Mouse (Mus musculus): Measurements from ENCODE around the gene Men1. TPM values are rescaled to one million over a fixed set of nuclear protein-coding genes. Genes with fewer than 3 reads are reported as not detected.

Men1 gene
- polyA plus RNA-seq, 1 experiment, result 143 TPM

DNA sequence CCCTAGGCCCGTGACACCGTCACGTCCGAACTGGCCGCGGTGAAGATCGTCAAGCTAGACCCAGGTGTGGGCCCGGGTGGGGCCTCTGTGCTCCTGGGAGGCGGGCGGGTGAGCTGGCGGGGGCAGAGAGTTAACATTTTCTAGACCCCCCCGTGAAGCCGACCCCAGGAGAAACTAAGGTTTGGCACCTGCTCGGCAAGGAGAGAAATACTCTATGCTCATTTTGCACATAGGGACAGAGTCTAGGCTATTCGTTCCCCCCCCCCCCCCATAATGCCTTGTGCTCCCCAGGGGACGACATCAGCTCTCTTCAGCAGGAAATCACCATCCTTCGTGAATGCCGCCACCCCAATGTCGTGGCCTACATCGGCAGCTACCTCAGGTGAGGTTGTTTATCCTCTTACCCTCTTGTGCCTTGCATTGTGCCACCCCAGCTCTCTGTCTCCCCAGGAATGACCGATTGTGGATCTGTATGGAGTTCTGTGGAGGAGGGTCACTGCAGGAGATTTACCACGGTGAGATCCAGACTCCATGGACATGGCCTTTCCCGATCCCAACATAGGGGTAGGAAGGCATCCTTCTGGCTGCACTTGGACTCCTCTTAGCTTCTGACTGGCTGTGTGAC is 6.8 kb downstream of the Men1 start:
- H3K27ac ChIP-seq (ENCODE audit: control insufficient read depth, insufficient read depth, low read length), result peak overlapping the region; percentile 83
- DNase-seq, result no peak
- peaks cover 39% of the 10 kb centered on the region for H3K4me1 ChIP-seq (replicated peaks; ENCODE audit: control insufficient read depth, insufficient read depth, low read length)
- peaks cover 12% of the 10 kb centered on the region for H3K36me3 ChIP-seq (ENCODE audit: control insufficient read depth, insufficient read depth, low read length)
- no peaks in the 10 kb centered on the region for H3K27me3 ChIP-seq (ENCODE audit: control insufficient read depth, insufficient read depth, low read length)
- WGBS, result 3% methylated on average over 23 of the region's 23 CpGs
- TF ChIP-seq POLR2A (IDR thresholded peaks at IDR 0.05; ENCODE audit: control insufficient read depth, extremely low read depth, insufficient read depth, low read length, poor library complexity) (no peak), CTCF (IDR thresholded peaks at IDR 0.05; ENCODE audit: borderline replicate concordance, control insufficient read depth, extremely low read depth, insufficient read depth, low read length, poor library complexity) (no peak)
- H3K4me3 ChIP-seq (ENCODE audit: control insufficient read depth, insufficient read depth, low read length), result peak overlapping the region; percentile 80

DNA sequence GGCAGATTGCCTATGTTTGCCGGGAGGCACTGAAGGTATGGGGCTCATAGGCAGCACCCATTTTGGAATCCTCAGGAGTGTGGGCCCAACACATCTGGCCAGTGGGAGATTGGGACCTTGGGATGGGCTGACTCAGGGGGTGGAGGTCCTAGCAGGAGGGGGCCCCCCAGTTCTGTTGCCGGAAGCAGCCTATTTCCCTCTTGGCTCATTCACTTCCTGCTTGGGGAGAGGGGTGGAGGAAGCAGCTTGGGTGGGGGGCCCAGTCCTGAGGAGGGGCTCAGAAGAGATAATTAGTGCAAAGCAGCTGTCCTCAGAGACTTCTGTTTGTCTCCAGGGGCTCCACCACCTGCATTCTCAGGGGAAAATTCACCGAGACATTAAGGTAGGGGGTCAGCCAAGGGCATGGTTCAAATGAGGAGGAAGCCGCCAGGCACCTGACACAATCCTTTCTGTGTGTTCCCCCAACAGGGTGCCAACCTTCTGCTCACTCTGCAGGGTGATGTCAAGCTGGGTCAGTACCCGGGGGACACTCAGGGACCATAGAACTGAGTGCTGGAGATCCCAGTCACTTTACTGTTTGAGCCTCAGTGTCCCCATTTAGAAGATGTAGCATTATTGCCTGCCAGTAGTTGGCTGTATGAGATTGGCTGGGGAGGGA is 7.6 kb downstream of the Men1 start:
- TF ChIP-seq POLR2A (IDR thresholded peaks at IDR 0.05; ENCODE audit: control insufficient read depth, extremely low read depth, insufficient read depth, low read length, poor library complexity) (peak; percentile 25; the same call in 1 of the 2 replicates), CTCF (IDR thresholded peaks at IDR 0.05; ENCODE audit: borderline replicate concordance, control insufficient read depth, extremely low read depth, insufficient read depth, low read length, poor library complexity) (no peak)
- peaks cover 34% of the 10 kb centered on the region for H3K4me1 ChIP-seq (replicated peaks; ENCODE audit: control insufficient read depth, insufficient read depth, low read length)
- peak overlapping the region; percentile 83 for H3K27ac ChIP-seq (ENCODE audit: control insufficient read depth, insufficient read depth, low read length)
- peak overlapping the region; percentile 80 for H3K4me3 ChIP-seq (ENCODE audit: control insufficient read depth, insufficient read depth, low read length)
- no peaks in the 10 kb centered on the region for H3K27me3 ChIP-seq (ENCODE audit: control insufficient read depth, insufficient read depth, low read length)
- DNase-seq, result peak; percentile 68
- 34% methylated on average over 5 of the region's 5 CpGs for WGBS
- peaks cover 21% of the 10 kb centered on the region for H3K36me3 ChIP-seq (ENCODE audit: control insufficient read depth, insufficient read depth, low read length)

DNA sequence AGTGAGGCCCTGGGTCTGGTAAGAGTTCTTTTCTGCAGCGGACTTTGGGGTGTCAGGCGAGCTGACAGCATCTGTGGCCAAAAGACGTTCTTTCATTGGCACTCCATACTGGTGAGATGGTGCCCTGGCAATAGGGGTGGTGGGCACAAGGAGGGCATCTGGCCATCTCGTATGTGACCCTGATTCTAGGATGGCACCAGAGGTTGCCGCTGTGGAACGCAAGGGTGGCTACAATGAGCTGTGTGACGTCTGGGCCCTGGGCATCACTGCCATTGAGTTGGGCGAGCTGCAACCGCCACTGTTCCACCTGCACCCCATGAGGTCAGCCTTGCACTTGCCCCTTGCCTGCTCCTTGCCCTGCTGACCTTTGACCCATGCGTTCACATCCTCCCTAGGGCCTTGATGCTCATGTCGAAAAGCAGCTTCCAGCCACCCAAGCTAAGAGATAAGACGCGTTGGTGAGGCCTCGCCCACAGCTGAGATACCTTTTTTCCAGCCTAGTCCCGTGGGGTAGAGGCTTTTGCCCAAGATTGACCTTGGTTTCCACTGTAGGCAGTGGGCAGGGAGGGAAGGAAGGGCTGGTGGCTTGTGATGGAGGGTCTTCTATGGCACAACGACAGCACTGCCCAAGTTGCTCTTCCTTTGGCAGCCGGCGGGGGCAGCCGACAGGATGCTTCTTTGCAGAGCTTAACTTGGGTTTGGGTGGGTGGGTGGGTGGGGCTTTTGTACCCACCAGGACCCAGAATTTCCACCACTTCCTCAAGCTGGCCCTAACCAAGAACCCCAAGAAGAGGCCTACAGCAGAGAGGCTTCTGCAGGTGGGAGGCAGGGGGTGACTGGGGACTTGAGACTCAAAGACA is 8.5 kb downstream of the Men1 start:
- TF ChIP-seq POLR2A (IDR thresholded peaks at IDR 0.05; ENCODE audit: control insufficient read depth, extremely low read depth, insufficient read depth, low read length, poor library complexity) (no peak), CTCF (IDR thresholded peaks at IDR 0.05; ENCODE audit: borderline replicate concordance, control insufficient read depth, extremely low read depth, insufficient read depth, low read length, poor library complexity) (no peak; the same call in 1 of the 2 replicates)
- H3K4me3 ChIP-seq (ENCODE audit: control insufficient read depth, insufficient read depth, low read length), result no peak overlapping the region
- H3K27me3 ChIP-seq (ENCODE audit: control insufficient read depth, insufficient read depth, low read length), result no peaks in the 10 kb centered on the region
- peak overlapping the region; percentile 83 for H3K27ac ChIP-seq (ENCODE audit: control insufficient read depth, insufficient read depth, low read length)
- DNase-seq, result peak; percentile 43
- H3K36me3 ChIP-seq (ENCODE audit: control insufficient read depth, insufficient read depth, low read length), result peaks cover 22% of the 10 kb centered on the region
- peaks cover 37% of the 10 kb centered on the region for H3K4me1 ChIP-seq (replicated peaks; ENCODE audit: control insufficient read depth, insufficient read depth, low read length)
- WGBS, result 70% methylated on average over 19 of the region's 19 CpGs

DNA sequence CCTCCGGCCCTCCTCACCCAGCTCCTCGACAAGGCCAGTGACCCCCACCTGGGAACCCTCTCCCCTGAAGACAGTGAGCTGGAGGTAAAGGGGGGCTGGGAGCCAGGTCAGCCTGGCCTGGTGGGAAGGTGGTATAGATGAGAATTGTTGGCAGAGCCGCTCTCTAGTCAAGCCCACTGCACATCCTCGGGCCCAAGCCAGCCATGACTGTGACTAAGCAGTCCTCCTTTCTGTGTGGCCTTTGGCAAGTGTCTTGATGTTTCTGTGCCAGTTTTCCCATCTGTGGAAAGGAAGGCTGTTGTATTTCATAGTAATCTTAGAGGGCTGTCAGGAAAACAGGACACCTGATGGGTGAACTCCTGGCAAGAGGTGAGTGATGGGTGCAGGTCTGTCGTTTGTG is 9.2 kb downstream of the Men1 start:
- DNase-seq, result no peak
- H3K27me3 ChIP-seq (ENCODE audit: control insufficient read depth, insufficient read depth, low read length), result no peaks in the 10 kb centered on the region
- 80% methylated on average over 5 of the region's 5 CpGs for WGBS
- TF ChIP-seq POLR2A (IDR thresholded peaks at IDR 0.05; ENCODE audit: control insufficient read depth, extremely low read depth, insufficient read depth, low read length, poor library complexity) (no peak), CTCF (IDR thresholded peaks at IDR 0.05; ENCODE audit: borderline replicate concordance, control insufficient read depth, extremely low read depth, insufficient read depth, low read length, poor library complexity) (no peak)
- H3K4me3 ChIP-seq (ENCODE audit: control insufficient read depth, insufficient read depth, low read length), result no peak overlapping the region; the same call in 1 of the 2 replicates
- peaks cover 43% of the 10 kb centered on the region for H3K4me1 ChIP-seq (replicated peaks; ENCODE audit: control insufficient read depth, insufficient read depth, low read length)
- H3K27ac ChIP-seq (ENCODE audit: control insufficient read depth, insufficient read depth, low read length), result no peak overlapping the region
- peaks cover 24% of the 10 kb centered on the region for H3K36me3 ChIP-seq (ENCODE audit: control insufficient read depth, insufficient read depth, low read length)

DNA sequence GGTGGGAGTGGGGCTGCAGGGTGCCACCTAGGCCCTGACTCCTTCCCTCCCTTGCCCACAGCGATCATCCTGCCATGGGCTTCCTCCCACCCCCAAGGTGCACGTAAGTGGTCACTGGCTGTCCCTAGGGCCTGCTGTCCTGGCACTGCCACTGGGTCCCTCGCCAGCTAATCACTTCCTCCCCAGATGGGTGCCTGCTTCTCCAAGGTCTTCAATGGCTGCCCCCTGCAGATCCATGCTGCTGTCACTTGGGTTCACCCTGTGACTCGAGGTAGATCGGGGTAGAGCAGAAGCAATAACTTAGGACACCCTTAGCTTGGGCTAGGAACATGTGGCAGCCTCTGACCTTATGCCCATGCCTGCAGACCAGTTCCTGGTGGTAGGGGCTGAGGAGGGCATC is 11.2 kb downstream of the Men1 start:
- Histone ChIP-seq H3K27me3 (ENCODE audit: control insufficient read depth, insufficient read depth, low read length) (no peaks in the 10 kb centered on the region), H3K4me3 (ENCODE audit: control insufficient read depth, insufficient read depth, low read length) (no peak overlapping the region), H3K4me1 (replicated peaks; ENCODE audit: control insufficient read depth, insufficient read depth, low read length) (peaks cover 34% of the 10 kb centered on the region), H3K36me3 (ENCODE audit: control insufficient read depth, insufficient read depth, low read length) (peaks cover 27% of the 10 kb centered on the region), H3K27ac (ENCODE audit: control insufficient read depth, insufficient read depth, low read length) (no peak overlapping the region)
- TF ChIP-seq CTCF (IDR thresholded peaks at IDR 0.05; ENCODE audit: borderline replicate concordance, control insufficient read depth, extremely low read depth, insufficient read depth, low read length, poor library complexity) (no peak), POLR2A (IDR thresholded peaks at IDR 0.05; ENCODE audit: control insufficient read depth, extremely low read depth, insufficient read depth, low read length, poor library complexity) (no peak)
- DNase-seq, result no peak
- 97% methylated on average over 5 of the region's 5 CpGs for WGBS

DNA sequence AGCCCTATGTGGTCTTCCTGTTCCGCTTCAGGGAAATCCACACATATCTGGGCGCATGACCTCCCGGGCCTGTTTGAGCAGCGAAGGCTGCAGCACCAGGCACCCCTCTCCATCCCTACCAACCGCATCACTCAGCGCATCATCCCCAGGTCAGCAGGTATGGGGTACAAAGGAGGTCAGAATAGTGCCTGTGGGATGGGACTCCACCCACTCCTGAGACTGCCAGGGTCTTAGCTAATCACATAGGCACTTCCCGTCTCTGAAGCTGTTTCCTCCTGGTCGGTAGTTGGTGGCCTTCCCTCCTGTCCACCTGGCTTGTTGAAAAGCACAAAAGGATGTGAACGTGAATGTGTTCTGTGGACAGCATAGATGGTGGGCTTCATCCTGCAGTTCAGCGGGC is 11.9 kb downstream of the Men1 start:
- Histone ChIP-seq H3K4me1 (replicated peaks; ENCODE audit: control insufficient read depth, insufficient read depth, low read length) (peaks cover 34% of the 10 kb centered on the region), H3K36me3 (ENCODE audit: control insufficient read depth, insufficient read depth, low read length) (peaks cover 27% of the 10 kb centered on the region), H3K4me3 (ENCODE audit: control insufficient read depth, insufficient read depth, low read length) (no peak overlapping the region), H3K27me3 (ENCODE audit: control insufficient read depth, insufficient read depth, low read length) (no peaks in the 10 kb centered on the region), H3K27ac (ENCODE audit: control insufficient read depth, insufficient read depth, low read length) (no peak overlapping the region)
- no peak for DNase-seq
- TF ChIP-seq CTCF (IDR thresholded peaks at IDR 0.05; ENCODE audit: borderline replicate concordance, control insufficient read depth, extremely low read depth, insufficient read depth, low read length, poor library complexity) (no peak), POLR2A (IDR thresholded peaks at IDR 0.05; ENCODE audit: control insufficient read depth, extremely low read depth, insufficient read depth, low read length, poor library complexity) (no peak)
- 94% methylated on average over 10 of the region's 10 CpGs for WGBS

Measured in thymus, adult 2 months (tissue).